Mouse (Mus musculus): ENCODE measurements around the gene Fiz1. TPM values are rescaled to one million over a fixed set of nuclear protein-coding genes. Genes with fewer than 3 reads are reported as not detected.
A peak's percentile ranks its signal among the peaks of the same experiment; 100 is the strongest.

The Fiz1 gene
- 10 to 100 TPM; 24.1 to 26.3 TPM for total RNA-seq (2021)
- long read RNA-seq, experiment 1, transcript Fiz1-201 (3 exons, 2,546 nt), result major isoform, 16 of 23 reads
- long read RNA-seq, experiment 1, partial matches to known transcripts, result 2 of 23 reads
- long read RNA-seq, experiment 1, other reads (novel, unspliced or antisense), result 1 of 23 reads
- long read RNA-seq, experiment 2, transcript Fiz1-201 (3 exons, 2,546 nt), result major isoform, 10 of 13 reads
- long read RNA-seq, experiment 2, partial matches to known transcripts, result 0 of 13 reads
- long read RNA-seq, experiment 2, other reads (novel, unspliced or antisense), result 0 of 13 reads

GRCm38 (mm10) chr7:5014251-5015117, at the start of gene Fiz1, which contains the start of gene Zfp524:
TSS of gene Fiz1 (minus strand) at chr7:5014697.
TSS of gene Zfp524 (plus strand) at chr7:5014415.
- DNase-seq (ENCODE audit: extremely low spot score in 1 of 2, low spot score in 2 of 2), result peak; percentile 95 to 97
- peak within 1 kb of the TSS; percentile 95 for H3K4me3 ChIP-seq
- peak within 1 kb of the TSS; percentile 99 for H3K27ac ChIP-seq
- intact Hi-C loops (cut with DNase I), result loop anchor here (1.0 to 2.0 kb wide), 2 partner anchors 18 to 24 kb away; partner anchors contain the start of genes Zfp579 and Zfp784
- no peak; the same call in 1 of the 2 replicates for TF ChIP-seq CTCF (IDR thresholded peaks at IDR 0.05)

- Histone ChIP-seq H3K4me3 (peak overlapping the region; percentile 85), H3K27ac (peak overlapping the region; percentile 99)
- intact Hi-C loops (cut with DNase I), result loop anchor here (1.0 to 10.0 kb wide), 4 partner anchors 18 to 1418 kb away; partner anchors contain the start of genes Cnot3, Epn1, Mboat7 and Ppp1r12c
- DNase-seq (ENCODE audit: extremely low spot score in 1 of 2, low spot score in 2 of 2), result no peak
- TF ChIP-seq CTCF (IDR thresholded peaks at IDR 0.05), result no peak
These were observed 48.0 kb upstream of the Fiz1 start for GRCm38 (mm10) chr7:5062360-5063001.

- DNase-seq (ENCODE audit: extremely low spot score in 1 of 2, low spot score in 2 of 2), result peak; percentile 91 to 94
- H3K4me3 ChIP-seq, result peak within 1 kb of the TSS; percentile 85
- no peak for TF ChIP-seq CTCF (IDR thresholded peaks at IDR 0.05)
- H3K27ac ChIP-seq, result peak within 1 kb of the TSS; percentile 99
- intact Hi-C loops (cut with DNase I), result loop anchor here (1.0 to 10.0 kb wide), 5 partner anchors 18 to 1417 kb away; partner anchors contain the start of genes Ccdc106, Cnot3, Epn1 and Mboat7
These were observed 47.4 kb upstream of the Fiz1 start, which contains the start of gene U2af2 for GRCm38 (mm10) chr7:5061774-5062359. TSS of gene U2af2 (plus strand) at chr7:5062143.

- TF ChIP-seq CTCF (IDR thresholded peaks at IDR 0.05), result peak; percentile 60
- H3K27ac ChIP-seq, result peak overlapping the region; percentile 99
- H3K4me3 ChIP-seq, result peak overlapping the region; percentile 85
- peak; percentile 98 to 99 for DNase-seq (ENCODE audit: extremely low spot score in 1 of 2, low spot score in 2 of 2)
- intact Hi-C loops (cut with DNase I), result loop anchor here (2.0 to 10.0 kb wide), 4 partner anchors 40 to 1416 kb away; partner anchors contain the start of genes Ccdc106, Cnot3, Mboat7 and Ppp1r12c
These were observed 46.7 kb upstream of the Fiz1 start for GRCm38 (mm10) chr7:5060944-5061773.

GRCm38 (mm10) chr7:5060239-5060731, 45.8 kb upstream of the Fiz1 start:
- Histone ChIP-seq H3K4me3 (peak overlapping the region; percentile 85), H3K27ac (peak overlapping the region; percentile 99)
- DNase-seq (ENCODE audit: extremely low spot score in 1 of 2, low spot score in 2 of 2), result peak; percentile 72 to 74
- intact Hi-C loops (cut with DNase I), result loop anchor here (2.0 to 10.0 kb wide), 4 partner anchors 39 to 1415 kb away; partner anchors contain the start of genes Ccdc106, Cnot3, Mboat7 and Ppp1r12c
- peak; percentile 63 for TF ChIP-seq CTCF (IDR thresholded peaks at IDR 0.05)

GRCm38 (mm10) chr7:5059421-5059820, 44.9 kb upstream of the Fiz1 start:
- no peak for TF ChIP-seq CTCF (IDR thresholded peaks at IDR 0.05)
- Histone ChIP-seq H3K4me3 (no peak overlapping the region; the same call in 1 of the 2 replicates), H3K27ac (peak overlapping the region; percentile 99)
- intact Hi-C loops (cut with DNase I), result loop anchor here (10.0 kb wide), 2 partner anchors 215 to 505 kb away; partner anchors contain the start of gene Shisa7
- DNase-seq (ENCODE audit: extremely low spot score in 1 of 2, low spot score in 2 of 2), result no peak

- intact Hi-C loops (cut with DNase I), result loop anchor here (10.0 kb wide), 2 partner anchors 214 to 504 kb away; partner anchors contain the start of gene Shisa7
- peak overlapping the region; percentile 28; the same call in 1 of the 2 replicates for H3K27ac ChIP-seq
- H3K4me3 ChIP-seq, result no peak overlapping the region
- TF ChIP-seq CTCF (IDR thresholded peaks at IDR 0.05), result no peak
- no peak for DNase-seq (ENCODE audit: extremely low spot score in 1 of 2, low spot score in 2 of 2)
These were observed 44.1 kb upstream of the Fiz1 start for GRCm38 (mm10) chr7:5058631-5059030.

- DNase-seq (ENCODE audit: extremely low spot score in 1 of 2, low spot score in 2 of 2), result peak in 1 of 2 experiments; percentile 41
- Histone ChIP-seq H3K4me3 (peak overlapping the region; percentile 67), H3K27ac (peak overlapping the region; percentile 97)
- intact Hi-C loops (cut with DNase I), result loop anchor here (10.0 kb wide), 2 partner anchors 213 to 503 kb away; partner anchors contain the start of gene Shisa7
- no peak; the same call in none of the 2 replicates for TF ChIP-seq CTCF (IDR thresholded peaks at IDR 0.05)
These were observed 43.3 kb upstream of the Fiz1 start for GRCm38 (mm10) chr7:5057804-5058203.

- intact Hi-C loops (cut with DNase I), result loop anchor here (10.0 kb wide), 2 partner anchors 213 to 503 kb away; partner anchors contain the start of gene Shisa7
- peak overlapping the region; percentile 97 for H3K27ac ChIP-seq
- no peak for TF ChIP-seq CTCF (IDR thresholded peaks at IDR 0.05)
- no peak for DNase-seq (ENCODE audit: extremely low spot score in 1 of 2, low spot score in 2 of 2)
- H3K4me3 ChIP-seq, result peak overlapping the region; percentile 67
These were observed 42.9 kb upstream of the Fiz1 start for GRCm38 (mm10) chr7:5057381-5057780.

All from left cerebral cortex, adult 2 months (tissue).